Mouse (Mus musculus): ENCODE measurements at regions not wholly inside any gene's neighbourhood (a gene's known extent, or its start where the extent isn't known, plus 50 kb on each side); places are given as distances from the start of the nearest gene placed in this dataset.

- no peak for TF ChIP-seq POLR2A (IDR thresholded peaks at IDR 0.05; ENCODE audit: borderline replicate concordance, extremely low read depth, low read depth, low read length)
- TF ChIP-seq CTCF (IDR thresholded peaks at IDR 0.05; ENCODE audit: insufficient read depth, low read length): peak; percentile 86
Observed at GRCm38 (mm10) chr13:42575725-42576426, 104.5 kb upstream of the Phactr1 start.

Data from lung, adult 2 months (tissue).